Mouse (Mus musculus) cerebellum, adult 11-12 months (tissue): Measurements from ENCODE around the gene Nckipsd.

Experiments
- DNase-seq: peaks from one replicate; pipeline ENCODE4 v3.0.0; 2022

Gene Nckipsd

GRCm38 (mm10) chr9:108808163-108808665 lies at the start of gene Nckipsd:
TSS of gene Nckipsd (plus strand) at chr9:108808368.
- peak; percentile 92 for DNase-seq

- DNase-seq, result no peak
Measured at GRCm38 (mm10) chr9:108759121-108759520, 49.0 kb upstream of the Nckipsd start.

- no peak for DNase-seq
Measured at GRCm38 (mm10) chr9:108759805-108760204, 48.4 kb upstream of the Nckipsd start.

GRCm38 (mm10) chr9:108761561-108761960 lies 46.6 kb upstream of the Nckipsd start:
- DNase-seq, result no peak

GRCm38 (mm10) chr9:108764971-108765370 lies 43.2 kb upstream of the Nckipsd start:
- no peak for DNase-seq

- no peak for DNase-seq
Measured at GRCm38 (mm10) chr9:108776614-108777013, 31.6 kb upstream of the Nckipsd start.

- no peak for DNase-seq
Measured at GRCm38 (mm10) chr9:108777276-108777675, 30.9 kb upstream of the Nckipsd start.

GRCm38 (mm10) chr9:108780959-108781358 lies 27.2 kb upstream of the Nckipsd start:
- DNase-seq, result peak; percentile 23

GRCm38 (mm10) chr9:108781891-108782290 lies 26.3 kb upstream of the Nckipsd start:
- DNase-seq, result peak; percentile 24

- peak; percentile 28 for DNase-seq
Measured at GRCm38 (mm10) chr9:108782836-108783547, 25.2 kb upstream of the Nckipsd start.

- DNase-seq, result peak; percentile 97
Measured at GRCm38 (mm10) chr9:108783548-108784463, 24.4 kb upstream of the Nckipsd start, which contains the start of gene Ip6k2. TSS of gene Ip6k2 (plus strand) at chr9:108783796.

- DNase-seq, result no peak
Measured at GRCm38 (mm10) chr9:108785416-108785815, 22.8 kb upstream of the Nckipsd start.

GRCm38 (mm10) chr9:108786494-108786893 lies 21.7 kb upstream of the Nckipsd start:
- no peak for DNase-seq

GRCm38 (mm10) chr9:108787080-108787479 lies 21.1 kb upstream of the Nckipsd start:
- no peak for DNase-seq

GRCm38 (mm10) chr9:108788713-108789112 lies 19.5 kb upstream of the Nckipsd start:
- DNase-seq, result no peak

- DNase-seq, result no peak
Measured at GRCm38 (mm10) chr9:108792307-108792706, 15.9 kb upstream of the Nckipsd start.

GRCm38 (mm10) chr9:108792730-108793129 lies 15.4 kb upstream of the Nckipsd start:
- DNase-seq, result no peak

GRCm38 (mm10) chr9:108795281-108795680 lies 12.9 kb upstream of the Nckipsd start:
- DNase-seq, result no peak

- DNase-seq, result peak; percentile 52
Measured at GRCm38 (mm10) chr9:108795762-108796161, 12.4 kb upstream of the Nckipsd start.

GRCm38 (mm10) chr9:108796351-108796981 lies 11.7 kb upstream of the Nckipsd start:
- DNase-seq, result no peak

GRCm38 (mm10) chr9:108797477-108797876 lies 10.7 kb upstream of the Nckipsd start:
- DNase-seq, result no peak

GRCm38 (mm10) chr9:108798508-108799075 lies 9.6 kb upstream of the Nckipsd start:
- DNase-seq, result no peak

- no peak for DNase-seq
Measured at GRCm38 (mm10) chr9:108799564-108799963, 8.6 kb upstream of the Nckipsd start.
